Mouse (Mus musculus) layer of hippocampus, adult 2 months (tissue): ENCODE measurements around the gene Kcnq4. TPM values are rescaled to one million over a fixed set of nuclear protein-coding genes. Genes with fewer than 3 reads are reported as not detected.
A peak's percentile ranks its signal among the peaks of the same experiment; 100 is the strongest.

Experiments
- DNase-seq, 2 experiments: peaks; one replicate each; pipeline ENCODE4 v3.0.0; 2022; ENCODE audit warnings: low spot score in 2 of 2
- H3K27ac ChIP-seq: fragments of 200-600 bp; 2 replicates; pipeline ENCODE4 v1.8.1; 2022
- H3K4me3 ChIP-seq: fragments of 200-600 bp; 2 replicates; pipeline ENCODE4 v1.8.1; 2022; ENCODE audit warnings: mild to moderate bottlenecking
- CTCF ChIP-seq: fragments of 200-600 bp; conservative IDR thresholded peaks from 2 replicates; pipeline ENCODE4 v1.8.1; 2022; ENCODE audit warnings: antibody characterized with exemption, mild to moderate bottlenecking, moderate library complexity
- total RNA-seq, 2 experiments: library from RNA; stranded (reverse); gene quantifications; 2 replicates each; pipeline ENCODE4 v1.2.3; 2021

The Kcnq4 gene
- total RNA-seq, 2 experiments from 2014 or later, result 4.2 to 4.3 TPM

- peak; percentile 98 for TF ChIP-seq CTCF
- DNase-seq, result peak; percentile 44 to 74
- H3K27ac ChIP-seq, result no peak overlapping the region
- H3K4me3 ChIP-seq, result no peak overlapping the region
Measured at GRCm38 (mm10) chr4:120682168-120682567, 66.2 kb downstream of the Kcnq4 start.

- peak in 1 of 2 experiments; percentile 32 for DNase-seq
- H3K4me3 ChIP-seq, result no peak overlapping the region
- H3K27ac ChIP-seq, result no peak overlapping the region
- peak; percentile 81 for TF ChIP-seq CTCF
Measured at GRCm38 (mm10) chr4:120680953-120681352, 67.5 kb downstream of the Kcnq4 start.

- DNase-seq, result no peak
- no peak overlapping the region for H3K27ac ChIP-seq
- TF ChIP-seq CTCF, result no peak
- H3K4me3 ChIP-seq, result no peak overlapping the region
Measured at GRCm38 (mm10) chr4:120675640-120676039, 72.8 kb downstream of the Kcnq4 start.

GRCm38 (mm10) chr4:120674775-120675451 is 73.5 kb downstream of the Kcnq4 start:
- no peak for TF ChIP-seq CTCF
- Histone ChIP-seq H3K27ac (no peak overlapping the region), H3K4me3 (no peak overlapping the region)
- no peak for DNase-seq

- DNase-seq, result no peak
- Histone ChIP-seq H3K4me3 (no peak overlapping the region), H3K27ac (no peak overlapping the region)
- TF ChIP-seq CTCF, result no peak
Measured at GRCm38 (mm10) chr4:120673606-120674005, 74.8 kb downstream of the Kcnq4 start.

GRCm38 (mm10) chr4:120671046-120671445 is 77.4 kb downstream of the Kcnq4 start:
- no peak overlapping the region for H3K4me3 ChIP-seq

GRCm38 (mm10) chr4:120669585-120669984 is 78.8 kb downstream of the Kcnq4 start:
- no peak for DNase-seq
- no peak overlapping the region for H3K27ac ChIP-seq
- no peak overlapping the region for H3K4me3 ChIP-seq
- TF ChIP-seq CTCF, result no peak

More at GRCm38 (mm10) chr4:120671046-120671445, 77.4 kb downstream of the Kcnq4 start:
- no peak overlapping the region for H3K27ac ChIP-seq
- TF ChIP-seq CTCF, result no peak
- no peak for DNase-seq

- Histone ChIP-seq H3K4me3 (no peak overlapping the region), H3K27ac (no peak overlapping the region)
- no peak for DNase-seq
- peak; percentile 45 for TF ChIP-seq CTCF
Measured at GRCm38 (mm10) chr4:120668551-120668950, 79.9 kb downstream of the Kcnq4 start.

- no peak for DNase-seq
- H3K4me3 ChIP-seq, result peak overlapping the region; percentile 72; the same call in 1 of the 2 replicates
- TF ChIP-seq CTCF, result no peak
- 0 out of 2 replicates have a peak overlapping the region, but pooled peaks have one; percentile 47 for H3K27ac ChIP-seq
Measured at GRCm38 (mm10) chr4:120667555-120667954, 80.9 kb downstream of the Kcnq4 start.

- no peak for DNase-seq
- TF ChIP-seq CTCF, result no peak
- Histone ChIP-seq H3K4me3 (peak overlapping the region; percentile 72), H3K27ac (peak overlapping the region; percentile 47; the same call in 1 of the 2 replicates)
Measured at GRCm38 (mm10) chr4:120667045-120667501, 81.3 kb downstream of the Kcnq4 start.

GRCm38 (mm10) chr4:120666358-120667024 is 81.9 kb downstream of the Kcnq4 start, which contains the start of gene Cited4:
Gene Cited4 (plus strand): TSS chr4:120666572.
- H3K27ac ChIP-seq, result peak within 1 kb of the TSS; percentile 47; the same call in 1 of the 2 replicates
- no peak for TF ChIP-seq CTCF
- peak within 1 kb of the TSS; percentile 72 for H3K4me3 ChIP-seq
- DNase-seq, result peak; percentile 61 to 76

- no peak for TF ChIP-seq CTCF
- H3K27ac ChIP-seq, result no peak overlapping the region
- DNase-seq, result no peak
- H3K4me3 ChIP-seq, result no peak overlapping the region
Measured at GRCm38 (mm10) chr4:120665782-120666181, 82.6 kb downstream of the Kcnq4 start.

GRCm38 (mm10) chr4:120665144-120665700 is 83.2 kb downstream of the Kcnq4 start:
- no peak for DNase-seq
- TF ChIP-seq CTCF, result no peak
- H3K27ac ChIP-seq, result no peak overlapping the region
- no peak overlapping the region for H3K4me3 ChIP-seq
